Mouse (Mus musculus) CH12F3 (cell line): ENCODE results near the gene Bcan.

Experiments used
- in situ Hi-C: fragments of 300-500 bp; cut with MboI; formaldehyde crosslinking; loops from 2 replicates; pipeline ENCODE4 v1.14.3; 2020; ENCODE audit warnings: low sequenced_read_pairs

The Bcan gene

GRCm38 (mm10) chr3:87998747-87999146 lies 1.3 kb downstream of the Bcan start:
- in situ Hi-C loops: no loop called here

GRCm38 (mm10) chr3:87996971-87997614 lies 2.9 kb downstream of the Bcan start:
- in situ Hi-C loops: no loop called here

- in situ Hi-C loops: no loop called here
Measured at GRCm38 (mm10) chr3:87996401-87996800, 3.6 kb downstream of the Bcan start.

GRCm38 (mm10) chr3:87995331-87995730 lies 4.7 kb downstream of the Bcan start:
- in situ Hi-C loops: no loop called here

GRCm38 (mm10) chr3:87993436-87993835 lies 6.6 kb downstream of the Bcan start:
- in situ Hi-C loops: no loop called here

GRCm38 (mm10) chr3:87989935-87990334 lies 10.1 kb downstream of the Bcan start:
- in situ Hi-C loops: no loop called here

GRCm38 (mm10) chr3:87988068-87988467 lies 12.0 kb downstream of the Bcan start:
- in situ Hi-C loops: no loop called here

- in situ Hi-C loops: no loop called here
Measured at GRCm38 (mm10) chr3:87987633-87988032, 12.4 kb downstream of the Bcan start.

- in situ Hi-C loops: no loop called here
Measured at GRCm38 (mm10) chr3:87986868-87987267, 13.2 kb downstream of the Bcan start.

GRCm38 (mm10) chr3:87985505-87986320 lies 14.3 kb downstream of the Bcan start:
- in situ Hi-C loops: no loop called here

- in situ Hi-C loops: no loop called here
Measured at GRCm38 (mm10) chr3:87984094-87984493, 15.9 kb downstream of the Bcan start.

- in situ Hi-C loops: no loop called here
Measured at GRCm38 (mm10) chr3:87983627-87984026, 16.4 kb downstream of the Bcan start.

GRCm38 (mm10) chr3:87982836-87983601 lies 17.0 kb downstream of the Bcan start:
- in situ Hi-C loops: no loop called here

- in situ Hi-C loops: no loop called here
Measured at GRCm38 (mm10) chr3:87981894-87982835, 17.9 kb downstream of the Bcan start.

GRCm38 (mm10) chr3:87981214-87981760 lies 18.7 kb downstream of the Bcan start:
- in situ Hi-C loops: no loop called here

- in situ Hi-C loops: no loop called here
Measured at GRCm38 (mm10) chr3:87980728-87981127, 19.3 kb downstream of the Bcan start.

GRCm38 (mm10) chr3:87980085-87980484 lies 19.9 kb downstream of the Bcan start:
- in situ Hi-C loops: no loop called here

GRCm38 (mm10) chr3:87979493-87979892 lies 20.5 kb downstream of the Bcan start:
- in situ Hi-C loops: no loop called here

- in situ Hi-C loops: no loop called here
Measured at GRCm38 (mm10) chr3:87974381-87974987, 25.5 kb downstream of the Bcan start.
